Mouse (Mus musculus) myocyte (in vitro differentiated cells): ENCODE measurements around the gene Praf2.

ENCODE experiments used
- CEBPB ChIP-seq: IDR thresholded peaks from 2 replicates; pipeline ENCODE4 v1.6.1; 2011; ENCODE audit warnings: mild to moderate bottlenecking, moderate library complexity; ENCODE audit not compliant: poor library complexity, insufficient read depth, severe bottlenecking
- E2F4 ChIP-seq: IDR thresholded peaks from one replicate; pipeline ENCODE4 v1.6.1; 2011; ENCODE audit warnings: mild to moderate bottlenecking, control low read depth, moderate library complexity; ENCODE audit not compliant: insufficient read depth
- MAX ChIP-seq: IDR thresholded peaks from one replicate; pipeline ENCODE4 v1.6.1; 2011; ENCODE audit warnings: low read depth, mild to moderate bottlenecking, control low read depth
- MYOD1 ChIP-seq, 3 experiments: IDR thresholded peaks; one replicate each; pipeline ENCODE4 v1.6.1; 2011; ENCODE audit warnings: control low read depth in 2 of 3, low read depth in 2 of 3, mild to moderate bottlenecking in 2 of 3, moderate library complexity in 1 of 3; ENCODE audit not compliant: insufficient read length in 2 of 3, control insufficient read depth in 1 of 3
- MYOG ChIP-seq, 3 experiments: IDR thresholded peaks; one replicate each; pipeline ENCODE4 v1.6.1; 2011; ENCODE audit warnings: control low read depth in 2 of 3, low read depth in 2 of 3, mild to moderate bottlenecking in 2 of 3; ENCODE audit not compliant: insufficient read length in 2 of 3, control insufficient read depth in 1 of 3, insufficient read depth in 1 of 3
- POLR2A ChIP-seq: IDR thresholded peaks from one replicate; pipeline ENCODE4 v1.6.1; 2011; ENCODE audit warnings: low read depth, mild to moderate bottlenecking, control low read depth, moderate library complexity; ENCODE audit not compliant: insufficient read length
- POLR2AphosphoS2 ChIP-seq: IDR thresholded peaks from one replicate; pipeline ENCODE4 v1.6.1; 2011; ENCODE audit warnings: low read depth, control low read depth; ENCODE audit not compliant: insufficient read length
- REST ChIP-seq: IDR thresholded peaks from one replicate; pipeline ENCODE4 v1.6.1; 2011; ENCODE audit warnings: mild to moderate bottlenecking, control low read depth, moderate library complexity; ENCODE audit not compliant: insufficient read depth, insufficient read length
- SRF ChIP-seq: IDR thresholded peaks from one replicate; pipeline ENCODE4 v1.6.1; 2011; ENCODE audit warnings: low read depth; ENCODE audit not compliant: control insufficient read depth, insufficient read length
- TCF12 ChIP-seq: IDR thresholded peaks from one replicate; pipeline ENCODE4 v1.6.1; 2011; ENCODE audit warnings: mild to moderate bottlenecking, control low read depth; ENCODE audit not compliant: poor library complexity, insufficient read depth, severe bottlenecking
- USF1 ChIP-seq: IDR thresholded peaks from one replicate; pipeline ENCODE4 v1.6.1; 2011; ENCODE audit warnings: low read depth, mild to moderate bottlenecking, control low read depth, moderate library complexity

DNA sequence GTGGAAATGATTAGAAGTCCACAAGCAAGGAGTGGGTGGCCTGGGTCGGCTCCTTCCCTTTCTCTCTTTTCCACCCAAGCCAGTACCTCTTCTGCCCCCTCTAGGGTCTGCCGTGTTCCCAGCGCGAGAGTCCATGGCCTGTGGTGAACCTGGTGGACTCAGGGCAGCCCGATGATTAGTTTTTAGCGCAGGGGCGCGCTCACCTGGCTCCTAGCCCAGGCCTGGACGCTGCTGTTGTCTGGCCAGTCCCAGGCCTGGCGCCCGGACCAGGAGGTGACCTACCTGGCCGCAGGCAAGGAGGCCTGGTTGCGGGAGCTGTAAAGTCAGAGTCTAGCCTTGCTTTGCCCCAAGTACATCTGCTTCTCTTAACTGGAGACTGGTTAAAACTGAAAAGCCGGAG lies 47.4 kb upstream of the Praf2 start, which contains the start of gene Magix:
- TF ChIP-seq REST (no peak), TCF12 (no peak), POLR2A (no peak), USF1 (no peak), CEBPB (no peak), POLR2AphosphoS2 (no peak), MAX (no peak), MYOG (IDR thresholded peaks at IDR 0.05; ENCODE audit: control insufficient read depth in 1 of 3, insufficient read depth in 1 of 3, insufficient read length in 2 of 3, low read depth in 2 of 3) (no peak), MYOD1 (IDR thresholded peaks at IDR 0.05; ENCODE audit: control insufficient read depth in 1 of 3, insufficient read length in 2 of 3, low read depth in 2 of 3) (no peak), E2F4 (no peak), SRF (no peak)
